Mouse (Mus musculus) embryonic facial prominence, embryonic 14.5 days (tissue): ENCODE data around the gene Adamtsl2. TPM values are rescaled to one million over a fixed set of nuclear protein-coding genes. Genes with fewer than 3 reads are reported as not detected.

Experiments
- ATAC-seq: fragments of 200-750 bp; cut with Nextera tagmentation; 2 replicates; pipeline ENCODE4 v1.8.0; 2017; ENCODE audit warnings: low read depth, moderate number of reproducible peaks, moderate TSS enrichment
- DNase-seq: peaks from one replicate; pipeline ENCODE4 v3.0.0-alpha.2; 2015; ENCODE audit warnings: low spot score
- H3K27ac ChIP-seq: fragments of 300-500 bp; sonication (generic); replicated peaks from 2 replicates; pipeline ENCODE4 v1.5.1; 2014; ENCODE audit warnings: low read depth, mild to moderate bottlenecking, low read length, moderate library complexity
- H3K27me3 ChIP-seq: fragments of 300-500 bp; sonication (generic); replicated peaks from 2 replicates; pipeline ENCODE4 v1.6.1; 2014; ENCODE audit warnings: low read length; ENCODE audit not compliant: control insufficient read depth, insufficient read depth
- H3K36me3 ChIP-seq: fragments of 300-500 bp; sonication (generic); 2 replicates; pipeline ENCODE4 v1.6.1; 2014; ENCODE audit warnings: low read length, mixed read lengths; ENCODE audit not compliant: control insufficient read depth, insufficient read depth
- H3K4me1 ChIP-seq: fragments of 300-500 bp; sonication (generic); 2 replicates; pipeline ENCODE4 v1.6.1; 2014; ENCODE audit warnings: antibody characterized with exemption, low read length; ENCODE audit not compliant: control insufficient read depth, insufficient read depth
- H3K4me2 ChIP-seq: fragments of 300-500 bp; sonication (generic); 2 replicates; pipeline ENCODE4 v1.6.1; 2014; ENCODE audit warnings: low read depth, mild to moderate bottlenecking, low read length, moderate library complexity, mixed read lengths
- H3K4me3 ChIP-seq: fragments of 300-500 bp; sonication (generic); 2 replicates; pipeline ENCODE4 v1.5.1; 2014; ENCODE audit warnings: low read depth, mild to moderate bottlenecking, low read length
- H3K9ac ChIP-seq: fragments of 300-500 bp; sonication (generic); 2 replicates; pipeline ENCODE4 v1.6.1; 2014; ENCODE audit warnings: low read depth, mild to moderate bottlenecking, low read length, moderate library complexity, mixed read lengths
- H3K9me3 ChIP-seq: fragments of 300-500 bp; sonication (generic); 2 replicates; pipeline ENCODE4 v1.6.1; 2016; ENCODE audit warnings: low read length; ENCODE audit not compliant: control insufficient read depth
- WGBS: fragments of 180-500 bp; shearing (Covaris S2); extraction: QIAGEN DNeasy Blood & Tissue Kit; methylation state at CpG from one replicate; pipeline ENCODE4 v1.1.7; 2014; 5-methylcytosine and 5-hydroxymethylcytosine counted together
- polyA plus RNA-seq: library from polyadenylated mRNA; unstranded; fragments of >200 nt; fragmentation: Nextera tagmentation; extraction: Ambion mirVana; gene quantifications from 2 replicates; pipeline ENCODE4 v1.2.1, GENCODE M21; 2014

The Adamtsl2 gene
- polyA plus RNA-seq, 1 experiment from 2014 or later, result 4.6 TPM

DNA sequence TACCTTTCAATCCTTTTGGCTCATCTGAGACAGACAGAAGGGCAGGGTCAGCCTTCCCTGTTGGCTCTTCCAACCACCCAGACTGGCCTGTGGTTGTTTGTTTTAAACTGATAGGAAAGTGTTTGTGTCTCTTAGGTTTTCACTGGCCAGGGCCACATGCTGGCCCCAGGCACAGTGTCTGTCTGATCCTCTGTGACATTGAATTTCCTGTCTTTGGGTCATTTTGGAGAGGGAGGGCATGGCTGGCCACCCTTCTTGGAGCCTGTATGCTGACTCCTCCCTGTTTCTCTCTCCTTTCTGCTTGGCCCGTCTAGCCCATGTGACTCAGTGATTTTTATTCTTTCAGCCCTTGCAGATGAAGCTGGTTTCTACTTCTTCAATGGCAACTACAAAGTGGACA, 10.1 kb downstream of the Adamtsl2 start:
- Histone ChIP-seq H3K4me1 (peaks cover 14% of the 10 kb centered on the region), H3K4me3 (no peak overlapping the region), H3K9ac (no peak overlapping the region), H3K36me3 (no peaks in the 10 kb centered on the region), H3K27ac (no peak overlapping the region), H3K27me3 (no peaks in the 10 kb centered on the region), H3K9me3 (no peaks in the 10 kb centered on the region), H3K4me2 (no peak overlapping the region)
- DNase-seq (no peak), ATAC-seq (no peak)
- WGBS, result 54% methylated on average over 1 of the region's 1 CpGs

DNA sequence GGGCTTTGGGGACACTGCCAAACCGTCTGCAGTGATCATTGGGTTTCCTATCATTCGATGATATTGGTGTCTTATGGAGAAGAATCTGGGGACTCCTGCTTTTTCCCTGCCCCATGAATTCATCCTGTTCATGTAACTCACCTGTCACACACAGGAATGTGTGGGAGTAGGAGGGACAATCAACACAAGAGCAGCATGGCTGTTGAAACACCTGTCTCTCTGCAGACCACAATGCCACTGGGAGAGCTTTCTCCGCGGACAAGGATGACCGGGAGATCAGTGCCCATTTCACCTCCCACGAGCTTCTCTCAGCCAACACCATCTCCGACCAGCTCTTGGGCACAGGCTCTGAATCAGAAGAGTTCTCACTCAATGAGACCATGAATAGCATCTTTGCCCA, 16.0 kb downstream of the Adamtsl2 start:
- no peak for DNase-seq
- no peaks in the 10 kb centered on the region for H3K27me3 ChIP-seq
- H3K27ac ChIP-seq, result no peak overlapping the region
- no peaks in the 10 kb centered on the region for H3K9me3 ChIP-seq
- 89% methylated on average over 7 of the region's 7 CpGs for WGBS
- H3K4me2 ChIP-seq, result no peak overlapping the region
- no peak overlapping the region for H3K4me3 ChIP-seq
- peaks cover 26% of the 10 kb centered on the region for H3K4me1 ChIP-seq
- no peak overlapping the region for H3K9ac ChIP-seq
- H3K36me3 ChIP-seq, result no peaks in the 10 kb centered on the region
- ATAC-seq, result no peak

DNA sequence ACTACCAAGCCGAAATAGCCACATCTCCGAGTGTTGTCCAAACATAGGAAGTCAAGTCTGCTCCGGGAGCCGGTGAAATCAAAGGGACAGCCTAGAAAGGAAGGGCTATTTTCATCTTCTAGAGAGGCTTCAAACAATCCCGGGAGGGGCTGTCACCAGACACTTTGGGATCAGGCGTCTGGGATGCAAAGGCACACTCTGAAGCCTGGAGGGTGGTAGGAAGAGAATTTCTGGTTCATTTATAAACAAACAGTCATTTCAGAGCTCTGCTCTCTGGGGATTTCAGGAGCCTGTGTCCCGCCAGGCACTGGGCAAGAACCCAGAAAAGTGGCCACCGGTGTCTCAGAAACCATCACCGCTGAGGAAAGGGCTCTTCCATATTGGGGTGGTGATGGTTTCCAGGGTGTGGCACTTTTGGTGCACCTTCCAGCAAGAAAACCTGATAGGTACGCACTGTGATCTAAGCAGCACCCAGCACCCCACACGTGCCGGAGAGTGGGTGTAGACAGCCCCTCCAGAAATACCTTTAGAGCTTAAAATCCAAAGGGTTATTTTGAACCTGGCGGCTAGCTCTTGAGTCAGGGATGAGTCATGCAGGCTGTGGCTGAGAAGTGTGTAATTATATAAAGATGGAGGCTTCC, 17.3 kb downstream of the Adamtsl2 start:
- peak; percentile 50 for DNase-seq
- Histone ChIP-seq H3K4me3 (no peak overlapping the region), H3K9me3 (no peaks in the 10 kb centered on the region), H3K36me3 (no peaks in the 10 kb centered on the region), H3K4me2 (no peak overlapping the region), H3K4me1 (peaks cover 26% of the 10 kb centered on the region), H3K27me3 (no peaks in the 10 kb centered on the region), H3K9ac (no peak overlapping the region), H3K27ac (no peak overlapping the region)
- WGBS, result 45% methylated on average over 13 of the region's 13 CpGs
- ATAC-seq, result peak; percentile 15; the same call in 1 of the 2 replicates

DNA sequence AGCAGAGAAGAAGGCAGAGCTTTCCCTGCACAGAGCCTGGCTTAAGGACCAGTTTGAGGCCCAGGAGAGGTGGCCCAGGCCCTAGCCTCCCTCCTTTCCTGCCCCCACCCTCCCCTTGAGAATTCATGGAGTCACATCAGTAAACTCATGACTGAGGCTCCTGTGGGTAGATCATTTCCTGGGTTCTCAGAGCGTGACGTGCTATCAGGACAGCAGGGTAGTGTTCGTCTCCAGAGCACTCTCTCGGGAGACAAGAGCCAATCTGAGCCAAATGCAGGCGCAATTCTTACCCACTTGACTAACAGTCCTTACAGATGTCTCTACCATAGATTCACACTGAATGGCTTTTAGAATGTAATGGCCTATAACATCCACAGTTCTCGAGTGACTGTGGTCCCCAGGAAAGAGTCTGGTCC, 18.1 kb downstream of the Adamtsl2 start:
- ATAC-seq (0 out of 2 replicates have a peak, but pooled peaks have one; percentile 7), DNase-seq (no peak)
- Histone ChIP-seq H3K27ac (peak overlapping the region; percentile 68), H3K4me1 (peaks cover 26% of the 10 kb centered on the region), H3K36me3 (no peaks in the 10 kb centered on the region), H3K9ac (no peak overlapping the region), H3K4me2 (no peak overlapping the region), H3K27me3 (no peaks in the 10 kb centered on the region), H3K9me3 (no peaks in the 10 kb centered on the region), H3K4me3 (no peak overlapping the region)
- 58% methylated on average over 6 of the region's 6 CpGs for WGBS

DNA sequence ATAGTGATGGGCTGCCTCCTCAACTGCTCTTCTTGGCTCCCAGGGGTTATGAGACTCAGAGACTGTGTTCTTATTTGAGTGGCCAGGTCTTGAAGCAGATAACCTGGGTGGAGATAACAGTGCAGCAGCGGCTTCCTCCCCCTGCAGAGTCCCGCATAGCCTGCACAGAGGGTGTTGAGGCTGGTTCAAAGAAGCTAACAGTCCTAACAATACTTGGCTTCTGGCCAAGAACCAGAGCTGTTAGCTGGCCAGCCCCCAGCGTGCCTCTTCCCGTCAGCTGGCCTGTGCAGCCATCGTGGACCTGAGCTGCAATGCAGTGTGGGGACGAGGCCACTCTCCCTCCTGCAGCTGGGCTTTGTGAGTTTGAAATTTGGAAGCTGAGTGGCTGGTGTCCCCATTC, 18.6 kb downstream of the Adamtsl2 start:
- DNase-seq, result peak; percentile 88
- no peaks in the 10 kb centered on the region for H3K27me3 ChIP-seq
- H3K9me3 ChIP-seq, result no peaks in the 10 kb centered on the region
- H3K4me3 ChIP-seq, result no peak overlapping the region
- H3K4me1 ChIP-seq, result peaks cover 26% of the 10 kb centered on the region
- peak; percentile 66 for ATAC-seq
- H3K27ac ChIP-seq, result 0 out of 2 replicates have a peak overlapping the region, but pooled peaks have one; percentile 23
- H3K9ac ChIP-seq, result no peak overlapping the region
- 10% methylated on average over 6 of the region's 6 CpGs for WGBS
- H3K4me2 ChIP-seq, result no peak overlapping the region
- H3K36me3 ChIP-seq, result no peaks in the 10 kb centered on the region

DNA sequence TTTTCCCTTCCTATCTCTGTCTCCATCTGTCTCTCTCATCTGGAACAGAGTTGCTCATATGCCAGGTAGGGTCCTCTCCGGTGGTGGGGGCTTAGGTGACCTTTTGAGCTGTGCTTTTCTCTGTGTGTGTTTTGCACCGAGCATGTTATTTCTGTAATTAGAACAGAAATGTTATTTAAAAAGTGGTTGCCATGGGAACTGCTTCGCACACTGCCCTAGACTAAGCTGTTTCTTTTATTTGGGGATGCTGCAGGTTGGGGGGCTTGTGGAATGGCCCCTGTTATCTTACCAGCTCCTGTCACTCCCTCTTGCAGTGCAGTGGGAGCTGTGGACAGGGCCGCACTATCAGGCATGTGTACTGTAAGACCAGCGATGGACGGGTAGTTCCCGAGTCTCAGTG, 24.4 kb downstream of the Adamtsl2 start:
- ATAC-seq, result no peak
- H3K9me3 ChIP-seq, result no peaks in the 10 kb centered on the region
- no peak overlapping the region for H3K4me2 ChIP-seq
- H3K4me1 ChIP-seq, result peaks cover 5% of the 10 kb centered on the region; the same call in 1 of the 2 replicates
- no peaks in the 10 kb centered on the region for H3K27me3 ChIP-seq
- no peak for DNase-seq
- no peak overlapping the region for H3K27ac ChIP-seq
- H3K9ac ChIP-seq, result no peak overlapping the region; the same call in 1 of the 2 replicates
- H3K36me3 ChIP-seq, result no peaks in the 10 kb centered on the region
- WGBS, result 63% methylated on average over 7 of the region's 7 CpGs
- H3K4me3 ChIP-seq, result no peak overlapping the region

DNA sequence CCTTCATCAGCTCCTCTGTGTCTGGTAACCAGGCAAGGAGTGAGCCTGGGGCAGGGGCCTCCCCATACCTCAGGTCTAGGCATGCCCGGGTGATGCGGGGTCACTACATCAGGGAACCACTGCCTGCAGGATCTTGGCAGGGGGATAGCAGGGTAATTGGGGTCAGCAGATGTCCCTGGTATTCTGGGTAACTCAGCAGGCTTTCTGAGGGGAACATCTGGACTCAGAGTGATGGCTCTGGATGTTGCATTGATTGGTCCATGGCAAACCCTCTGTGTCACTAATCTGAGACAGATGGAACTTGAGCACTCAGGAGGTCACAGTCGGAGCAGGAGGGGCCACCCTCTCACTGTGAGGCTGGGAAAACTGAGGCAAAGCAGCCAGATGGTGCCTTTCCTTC, 27.6 kb downstream of the Adamtsl2 start:
- DNase-seq, result peak; percentile 32
- H3K4me3 ChIP-seq, result no peak overlapping the region
- no peak overlapping the region for H3K27ac ChIP-seq
- ATAC-seq, result peak; percentile 41; the same call in 1 of the 2 replicates
- H3K9me3 ChIP-seq, result no peaks in the 10 kb centered on the region
- no peak overlapping the region for H3K9ac ChIP-seq
- 0 out of 2 replicates have a peak, but pooled peaks cover 5% of the 10 kb centered on the region for H3K4me1 ChIP-seq
- no peak overlapping the region for H3K4me2 ChIP-seq
- no peaks in the 10 kb centered on the region for H3K36me3 ChIP-seq
- 17% methylated on average over 3 of the region's 3 CpGs for WGBS
- H3K27me3 ChIP-seq, result no peaks in the 10 kb centered on the region

DNA sequence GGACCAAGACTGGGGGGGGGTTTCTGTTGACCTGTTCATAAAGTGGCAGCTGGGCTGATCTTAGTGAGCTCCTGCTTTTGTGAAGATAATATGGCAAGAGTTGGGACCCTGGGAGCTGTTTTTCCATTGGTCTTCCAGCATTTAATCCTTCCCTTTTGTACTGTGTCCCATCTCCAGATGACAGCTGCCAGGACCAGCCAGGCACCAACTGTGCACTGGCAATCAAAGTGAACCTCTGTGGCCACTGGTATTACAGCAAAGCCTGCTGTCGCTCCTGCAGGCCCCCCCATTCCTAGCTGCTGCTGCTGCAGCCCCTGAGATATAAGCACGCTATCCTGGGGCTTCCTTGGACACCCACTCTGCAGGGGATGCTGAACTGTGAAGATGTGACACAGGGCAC, 29.0 kb downstream of the Adamtsl2 start:
- no peaks in the 10 kb centered on the region for H3K9me3 ChIP-seq
- no peak for ATAC-seq
- no peak overlapping the region for H3K27ac ChIP-seq
- no peaks in the 10 kb centered on the region for H3K36me3 ChIP-seq
- no peak for DNase-seq
- H3K4me1 ChIP-seq, result 0 out of 2 replicates have a peak, but pooled peaks cover 5% of the 10 kb centered on the region
- no peaks in the 10 kb centered on the region for H3K27me3 ChIP-seq
- no peak overlapping the region for H3K9ac ChIP-seq
- no peak overlapping the region for H3K4me3 ChIP-seq
- no peak overlapping the region for H3K4me2 ChIP-seq
- 63% methylated on average over 2 of the region's 2 CpGs for WGBS

DNA sequence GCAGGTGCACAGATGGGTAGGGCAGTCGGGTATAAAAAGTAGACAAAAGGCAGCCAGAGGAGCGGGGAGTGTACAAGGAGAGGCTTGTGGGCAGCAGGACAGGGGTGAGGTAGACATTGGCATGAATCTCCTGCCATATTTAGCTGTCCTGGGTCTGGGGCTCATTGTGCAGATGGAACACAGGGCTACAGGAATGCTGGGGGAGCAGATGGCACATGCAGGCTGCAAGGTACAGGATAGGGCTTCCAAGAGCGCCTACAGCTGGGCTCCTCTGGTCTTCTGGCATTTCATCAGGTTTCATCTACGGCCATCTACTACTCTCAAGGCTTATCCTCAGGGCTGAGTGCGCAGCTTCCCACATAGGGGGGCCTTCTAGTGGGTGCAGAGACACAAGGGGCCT, 29.9 kb downstream of the Adamtsl2 start:
- no peaks in the 10 kb centered on the region for H3K9me3 ChIP-seq
- no peak for ATAC-seq
- no peak overlapping the region for H3K9ac ChIP-seq
- WGBS, result 70% methylated on average over 5 of the region's 5 CpGs
- no peak overlapping the region for H3K27ac ChIP-seq
- no peak overlapping the region for H3K4me2 ChIP-seq
- H3K27me3 ChIP-seq, result no peaks in the 10 kb centered on the region
- H3K4me3 ChIP-seq, result no peak overlapping the region
- H3K4me1 ChIP-seq, result 0 out of 2 replicates have a peak, but pooled peaks cover 5% of the 10 kb centered on the region
- DNase-seq, result no peak
- H3K36me3 ChIP-seq, result no peaks in the 10 kb centered on the region
